Mouse (Mus musculus): Measurements from ENCODE around the gene Flnb.

- TF ChIP-seq GATA1 (IDR thresholded peaks at IDR 0.05; ENCODE audit: borderline replicate concordance, low read length) (no peak), FLI1 (IDR thresholded peaks at IDR 0.05; ENCODE audit: low read length) (no peak)
Measured at GRCm38 (mm10) chr14:8000247-8000646, 182.5 kb downstream of the Flnb start.

Measured in megakaryocyte, embryonic 14.5 days (primary cell).